Comparison of ENCODE assay signal across 36 mouse cellular contexts in the genomic region with DNA sequence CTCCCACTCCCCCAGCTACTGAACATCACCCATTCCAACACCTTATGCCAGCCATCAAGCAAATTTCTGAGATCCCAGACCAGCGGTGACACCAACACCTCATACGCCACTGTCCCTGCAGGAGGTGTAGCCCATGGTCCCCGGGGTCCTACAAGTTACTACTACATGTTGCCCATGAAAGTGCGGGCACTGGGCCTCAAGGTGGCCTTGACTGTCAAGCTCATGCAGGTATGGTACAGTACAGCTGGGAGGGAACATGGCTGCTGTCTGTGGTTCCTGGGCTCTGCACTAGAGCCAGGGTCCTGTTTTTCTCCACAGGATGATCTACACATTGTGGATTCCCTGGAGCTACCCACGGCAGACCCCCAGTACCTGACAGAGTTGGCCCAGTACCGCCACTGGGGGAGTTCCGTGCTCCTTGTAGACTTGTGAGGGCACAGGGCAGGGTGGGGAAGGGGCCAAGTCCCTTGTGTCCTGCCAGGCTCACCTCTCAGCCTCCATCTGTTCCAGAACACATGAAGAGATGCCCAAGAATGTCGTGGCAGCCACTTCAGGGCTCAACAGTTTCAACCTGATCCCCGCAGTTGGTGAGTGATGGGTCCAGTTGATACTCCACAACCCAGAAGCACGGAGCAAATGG. TPM values are rescaled to one million over a fixed set of nuclear protein-coding genes. Genes with fewer than 3 reads are reported as not detected.
"Had no signal": no experiment of that assay in that cellular context is flagged by ENCODE, and none has a peak within 500 bp of the region (broad histone marks: within the 10 kb centered on the region; RNA-seq: fewer than 3 reads in every experiment).

No protein-coding gene starts in this region.

- H3K4me3 ChIP-seq: heart, embryonic 10.5 days; heart, embryonic 13.5 days; heart, embryonic 15.5 days; hindbrain, embryonic 10.5 days; hindbrain, embryonic 12.5 days; hindbrain, embryonic 13.5 days; hindbrain, embryonic 15.5 days; intestine, embryonic 15.5 days; kidney, embryonic 15.5 days; layer of hippocampus, adult 2 months had no signal

- H3K4me2 ChIP-seq: heart, embryonic 11.5 days; heart, embryonic 13.5 days; heart, embryonic 15.5 days; hindbrain, embryonic 12.5 days; hindbrain, embryonic 13.5 days; hindbrain, embryonic 14.5 days; hindbrain, embryonic 15.5 days; intestine, embryonic 15.5 days; kidney, embryonic 15.5 days had no signal

- H3K27ac ChIP-seq: heart, embryonic 10.5 days; heart, embryonic 13.5 days; heart, embryonic 15.5 days; hindbrain, embryonic 10.5 days; hindbrain, embryonic 12.5 days; hindbrain, embryonic 13.5 days; hindbrain, embryonic 14.5 days; hindbrain, embryonic 15.5 days; hindbrain, postnatal 0 days; intestine, embryonic 15.5 days; kidney, embryonic 15.5 days; kidney, postnatal 0 days; layer of hippocampus, adult 2 months had no signal

- DNase-seq: heart, postnatal 10 days; heart, postnatal 14 days; heart, postnatal 36 days; heart, postnatal 4 days; kidney, adult 11 months; kidney, adult 18-20 months; kidney, adult 2 months; kidney, adult 8-10 months; kidney, adult 9 months; kidney, postnatal 10 days; kidney, postnatal 14 days; kidney, postnatal 25 days; kidney, postnatal 36 days; kidney, postnatal 4 days; layer of hippocampus, adult 9-11 months; layer of hippocampus, postnatal 36 days had no signal

- H3K9me3 ChIP-seq: heart, embryonic 10.5 days; heart, embryonic 13.5 days; heart, embryonic 15.5 days; hindbrain, embryonic 10.5 days; hindbrain, embryonic 12.5 days; hindbrain, embryonic 13.5 days; hindbrain, embryonic 15.5 days; intestine, embryonic 15.5 days; kidney, embryonic 15.5 days had no signal

- H3K9ac ChIP-seq: heart, embryonic 13.5 days; heart, embryonic 15.5 days; hindbrain, embryonic 12.5 days; hindbrain, embryonic 13.5 days; hindbrain, embryonic 14.5 days; hindbrain, embryonic 15.5 days; intestine, embryonic 15.5 days; kidney, embryonic 15.5 days had no signal

- H3K27me3 ChIP-seq: heart, embryonic 15.5 days; intestine, embryonic 15.5 days; kidney, embryonic 15.5 days had no signal

- ATAC-seq: hindbrain, embryonic 16.5 days; hindbrain, postnatal 0 days; inflammation-experienced regulatory T-cells, adult 6 months; intestine, embryonic 15.5 days; intestine, embryonic 16.5 days; intestine, postnatal 0 days had no signal

RNA-seq across cellular contexts. Expression of a gene that starts 21.7 kb away (rescaled TPM):
- polyA plus RNA-seq: hindbrain, embryonic 15.5 days had no signal

RNA-seq across cellular contexts. Expression of a gene that starts 24.4 kb away (rescaled TPM):
- polyA plus RNA-seq: heart, embryonic 11.5 days; heart, embryonic 14.5 days; hindbrain, embryonic 11.5 days had no signal
